Mouse (Mus musculus): ENCODE measurements around the gene Anapc15.

DNA sequence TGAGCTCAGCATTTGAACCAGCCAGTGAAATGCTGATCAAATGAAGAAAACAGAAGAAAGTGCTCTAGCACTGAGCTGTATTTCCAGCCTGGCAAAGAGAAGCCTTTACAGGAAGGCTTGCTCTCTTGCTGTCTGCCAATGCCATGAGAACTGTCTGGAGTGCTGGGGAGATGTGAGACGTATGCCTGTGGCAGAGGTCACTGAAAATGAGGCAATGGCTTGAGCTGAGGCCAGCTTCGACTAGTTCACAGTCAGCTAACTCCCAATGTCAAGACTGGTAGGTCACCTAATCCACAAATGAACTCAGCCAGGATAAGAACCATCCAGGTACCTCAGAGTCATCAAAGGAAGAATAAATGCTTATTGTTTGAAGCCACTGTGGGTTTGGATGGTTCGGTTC lies 64.6 kb downstream of the Anapc15 start:
- TF ChIP-seq GATA1 (IDR thresholded peaks at IDR 0.05; ENCODE audit: borderline replicate concordance, low read length) (no peak), FLI1 (IDR thresholded peaks at IDR 0.05; ENCODE audit: low read length) (no peak)
